ENCODE assay signal across 18 mouse cellular contexts in genomic region chr11:96781425-96781824, GRCm38 (mm10). TPM values are rescaled to one million over a fixed set of nuclear protein-coding genes. Genes with fewer than 3 reads are reported as not detected.
A peak's percentile ranks its signal among the peaks of the same experiment; 100 is the strongest.
DNase-seq lines count a peak whose midpoint lies in the region; ATAC-seq and TF ChIP-seq lines count a peak whose summit lies in the region.
"Had no signal": no experiment of that assay in that cellular context is flagged by ENCODE, and none has a peak within 500 bp of the region (broad histone marks: within the 10 kb centered on the region; RNA-seq: fewer than 3 reads in every experiment).

No protein-coding gene starts in this region.

- H3K36me3 ChIP-seq in forebrain, postnatal 0 days (ENCODE audit: insufficient read depth), result no peaks in the 10 kb centered on the region
- no peaks in the 10 kb centered on the region for H3K36me3 ChIP-seq in forebrain, embryonic 14.5 days (ENCODE audit: control insufficient read depth, insufficient read depth, low read length)
- H3K36me3 ChIP-seq in liver, adult 2 months (ENCODE audit: control insufficient read depth, insufficient read depth, low read length), result no peaks in the 10 kb centered on the region
- no peaks in the 10 kb centered on the region for H3K36me3 ChIP-seq in CH12.LX (replicated peaks in 1 of 2; ENCODE audit: control insufficient read depth in 1 of 2, insufficient read depth in 1 of 2, low read length in 1 of 2)
- no peaks in the 10 kb centered on the region for H3K36me3 ChIP-seq in kidney, embryonic 15.5 days
- H3K36me3 ChIP-seq: forebrain, embryonic 12.5 days; limb, embryonic 15.5 days; midbrain, embryonic 15.5 days; neural tube, embryonic 13.5 days had no signal

- H3K4me3 ChIP-seq in forebrain, postnatal 0 days (ENCODE audit: low read depth, low read length), result no peak overlapping the region
- H3K4me3 ChIP-seq in forebrain, embryonic 14.5 days (ENCODE audit: low read depth, low read length), result no peak overlapping the region
- H3K4me3 ChIP-seq in liver, adult 2 months (ENCODE audit: insufficient read depth, low read depth, low read length), result no peak overlapping the region
- no peak overlapping the region for H3K4me3 ChIP-seq in CH12.LX (replicated peaks in 1 of 3; ENCODE audit: low read depth in 2 of 3, low read length in 2 of 3, poor library complexity in 1 of 3)
- no peak overlapping the region for H3K4me3 ChIP-seq in cortical plate, adult 2 months (ENCODE audit: insufficient read depth, low read length)
- H3K4me3 ChIP-seq in kidney, embryonic 15.5 days (replicated peaks), result no peak overlapping the region
- H3K4me3 ChIP-seq: forebrain, embryonic 12.5 days; limb, embryonic 15.5 days; midbrain, embryonic 15.5 days; neural tube, embryonic 13.5 days had no signal

- TF ChIP-seq RAD21 in CH12.LX (IDR thresholded peaks at IDR 0.05; ENCODE audit: low read depth, low read length), result peak; percentile 24

- in situ Hi-C loops in CH12.LX (cut with MboI; ENCODE audit: low pct_ligation_motif_present, low pct_unique_long_range_greater_than_20kb, low sequenced_read_pairs), result no loop called here

- no peak for DNase-seq in forebrain, postnatal 0 days
- no peak for DNase-seq in forebrain, embryonic 14.5 days (ENCODE audit: low spot score)
- no peak for DNase-seq in liver, adult 2 months (ENCODE audit: extremely low read depth, low read depth, low spot score)
- DNase-seq in liver, result no peak
- peak; percentile 44 for DNase-seq in CH12.LX (ENCODE audit: extremely low read depth)
- DNase-seq in left cerebral cortex, adult 11 months (ENCODE audit: low spot score), result no peak
- DNase-seq: cerebellum, adult 9-11 months; gastrocnemius, postnatal 10 days; kidney, postnatal 36 days; thymus, postnatal 14 days had no signal

- 87% methylated on average over 2 of the region's 2 CpGs for WGBS in forebrain, postnatal 0 days
- WGBS in forebrain, embryonic 14.5 days, result 78% methylated on average over 2 of the region's 2 CpGs
- 83% methylated on average over 2 of the region's 2 CpGs for WGBS in liver, adult 2 months
- 75% methylated on average over 2 of the region's 2 CpGs for WGBS in kidney, embryonic 15.5 days

- H3K9me3 ChIP-seq in forebrain, postnatal 0 days (ENCODE audit: low read length), result no peaks in the 10 kb centered on the region
- H3K9me3 ChIP-seq in forebrain, embryonic 14.5 days (replicated peaks; ENCODE audit: control insufficient read depth, low read length), result no peaks in the 10 kb centered on the region
- no peaks in the 10 kb centered on the region for H3K9me3 ChIP-seq in CH12.LX (replicated peaks; ENCODE audit: low read length)
- no peaks in the 10 kb centered on the region for H3K9me3 ChIP-seq in kidney, embryonic 15.5 days (replicated peaks)
- H3K9me3 ChIP-seq: forebrain, embryonic 12.5 days; limb, embryonic 15.5 days; midbrain, embryonic 15.5 days; neural tube, embryonic 13.5 days had no signal

- H3K9ac ChIP-seq in forebrain, postnatal 0 days, result no peak overlapping the region
- H3K9ac ChIP-seq in forebrain, embryonic 14.5 days (ENCODE audit: low read length), result no peak overlapping the region
- no peak overlapping the region for H3K9ac ChIP-seq in liver, adult 2 months (ENCODE audit: low read depth, low read length)
- no peak overlapping the region for H3K9ac ChIP-seq in CH12.LX (ENCODE audit: insufficient read depth, low read depth)
- H3K9ac ChIP-seq in kidney, embryonic 15.5 days, result no peak overlapping the region
- H3K9ac ChIP-seq: forebrain, embryonic 12.5 days; limb, embryonic 15.5 days; midbrain, embryonic 15.5 days; neural tube, embryonic 13.5 days had no signal

- 0 out of 2 replicates have a peak, but pooled peaks cover 1% of the 10 kb centered on the region for H3K4me1 ChIP-seq in forebrain, postnatal 0 days (ENCODE audit: insufficient read depth)
- peaks cover 4% of the 10 kb centered on the region for H3K4me1 ChIP-seq in forebrain, embryonic 14.5 days (ENCODE audit: control insufficient read depth, insufficient read depth, low read length)
- peaks cover 5% of the 10 kb centered on the region; the same call in 1 of the 2 replicates for H3K4me1 ChIP-seq in liver, adult 2 months (ENCODE audit: control insufficient read depth, insufficient read depth, low read length)
- H3K4me1 ChIP-seq in CH12.LX (ENCODE audit: control insufficient read depth in 1 of 2, insufficient read depth in 2 of 2), result 0 out of 4 replicates have a peak, but pooled peaks cover 0 to 9% of the 10 kb centered on the region in 2 experiments
- no peaks in the 10 kb centered on the region for H3K4me1 ChIP-seq in cortical plate, adult 2 months (ENCODE audit: control insufficient read depth, insufficient read depth, low read length)
- H3K4me1 ChIP-seq in kidney, embryonic 15.5 days, result peaks cover 6% of the 10 kb centered on the region

- no peak overlapping the region for H3K27ac ChIP-seq in forebrain, postnatal 0 days (ENCODE audit: low read depth, low read length)
- no peak overlapping the region for H3K27ac ChIP-seq in forebrain, embryonic 14.5 days (ENCODE audit: low read depth, low read length)
- no peak overlapping the region for H3K27ac ChIP-seq in liver, adult 2 months (replicated peaks; ENCODE audit: insufficient read depth, low read depth, low read length)
- no peak overlapping the region for H3K27ac ChIP-seq in CH12.LX (ENCODE audit: insufficient read depth, low read depth)
- H3K27ac ChIP-seq in cortical plate, adult 2 months (ENCODE audit: insufficient read depth, low read length), result no peak overlapping the region
- H3K27ac ChIP-seq in kidney, embryonic 15.5 days, result no peak overlapping the region
- H3K27ac ChIP-seq: forebrain, embryonic 12.5 days; limb, embryonic 15.5 days; macrophage; midbrain, embryonic 15.5 days; neural tube, embryonic 13.5 days had no signal

- peak; percentile 42; the same call in 1 of the 2 replicates for TF ChIP-seq CTCF in forebrain, postnatal 0 days (IDR thresholded peaks at IDR 0.05; ENCODE audit: low read depth)
- TF ChIP-seq CTCF in liver, adult 2 months (IDR thresholded peaks at IDR 0.05; ENCODE audit: low read depth, low read length), result peak; percentile 17; the same call in 1 of the 2 replicates
- TF ChIP-seq CTCF in CH12.LX (conservative IDR thresholded peaks at IDR 0.05 in 1 of 2, IDR thresholded peaks at IDR 0.05 in 1 of 2; ENCODE audit: low read depth in 2 of 2, low read length in 2 of 2), result peak; percentile 32 to 65; a peak in 3 of 4 replicates
- 0 out of 2 replicates have a peak, but pooled peaks have one; percentile 3 for TF ChIP-seq CTCF in cortical plate, adult 2 months (IDR thresholded peaks at IDR 0.05; ENCODE audit: extremely low read depth, insufficient read depth, low read length)

- TF ChIP-seq POLR2A in liver, adult 2 months (IDR thresholded peaks at IDR 0.05; ENCODE audit: extremely low read depth, insufficient read depth, low read length), result no peak
- TF ChIP-seq POLR2A in CH12.LX (IDR thresholded peaks at IDR 0.05; ENCODE audit: low read depth, low read length), result no peak
- TF ChIP-seq POLR2A in cortical plate, adult 2 months (IDR thresholded peaks at IDR 0.05; ENCODE audit: extremely low read depth, insufficient read depth, low read length), result no peak

- ATAC-seq in forebrain, postnatal 0 days, result no peak
- ATAC-seq in forebrain, embryonic 14.5 days, result no peak
- no peak for ATAC-seq in kidney, embryonic 15.5 days (replicated peaks; ENCODE audit: low FRiP score)
- ATAC-seq: hindbrain, embryonic 16.5 days; midbrain, embryonic 15.5 days had no signal

- TF ChIP-seq EP300 in CH12.LX (IDR thresholded peaks at IDR 0.05; ENCODE audit: low read length), result no peak

- H3K79me2 ChIP-seq in liver, adult 2 months (ENCODE audit: control insufficient read depth, insufficient read depth, low read length), result no peaks in the 10 kb centered on the region
- peaks cover 8% of the 10 kb centered on the region for H3K79me2 ChIP-seq in CH12.LX (replicated peaks; ENCODE audit: control insufficient read depth, extremely low read depth, insufficient read depth, poor library complexity, severe bottlenecking)

- H3K27me3 ChIP-seq in forebrain, postnatal 0 days (ENCODE audit: insufficient read depth, low read length), result no peaks in the 10 kb centered on the region
- H3K27me3 ChIP-seq in forebrain, embryonic 14.5 days (replicated peaks; ENCODE audit: control insufficient read depth, insufficient read depth, low read length), result no peaks in the 10 kb centered on the region
- no peaks in the 10 kb centered on the region for H3K27me3 ChIP-seq in liver, adult 2 months (ENCODE audit: control insufficient read depth, insufficient read depth, low read length)
- H3K27me3 ChIP-seq in CH12.LX (replicated peaks), result no peaks in the 10 kb centered on the region
- H3K27me3 ChIP-seq in kidney, embryonic 15.5 days, result no peaks in the 10 kb centered on the region
- H3K27me3 ChIP-seq: limb, embryonic 15.5 days; midbrain, embryonic 15.5 days; neural tube, embryonic 13.5 days had no signal

- dilution Hi-C loops in CH12.LX (cut with MboI; ENCODE audit: extremely low pct_ligation_motif_present, extremely low pct_unique_long_range_greater_than_20kb, low sequenced_read_pairs), result no loop called here

- H3K4me2 ChIP-seq in forebrain, postnatal 0 days (ENCODE audit: low read depth), result no peak overlapping the region
- H3K4me2 ChIP-seq in forebrain, embryonic 14.5 days (ENCODE audit: low read length), result no peak overlapping the region
- no peak overlapping the region for H3K4me2 ChIP-seq in CH12.LX (ENCODE audit: insufficient read depth, low read depth, poor library complexity, severe bottlenecking)
- H3K4me2 ChIP-seq in kidney, embryonic 15.5 days, result no peak overlapping the region
- H3K4me2 ChIP-seq: forebrain, embryonic 12.5 days; limb, embryonic 15.5 days; midbrain, embryonic 15.5 days; neural tube, embryonic 13.5 days had no signal

RNA-seq across cellular contexts. Expression of gene Snx11, which starts 4.1 kb away (rescaled TPM):
- 59.2 and 68.8 TPM in 2 replicates for total RNA-seq in forebrain, postnatal 0 days (2014; rRNA removed)
- 32.7 and 37.1 TPM in 2 replicates for polyA plus RNA-seq in forebrain, postnatal 0 days (2015; fragmentation: Nextera tagmentation; extraction: Ambion mirVana)
- polyA plus RNA-seq in forebrain, embryonic 14.5 days (2014; fragmentation: Nextera tagmentation; extraction: Ambion mirVana), result 17.6 and 21.6 TPM in 2 replicates
- 6.3 and 7.5 TPM in 2 replicates for total RNA-seq in liver, adult 2 months (2014; rRNA removed)
- polyA plus RNA-seq in liver, adult 2 months (2012; rRNA removed), result 7.8 and 8.1 TPM in 2 replicates
- 153 and 173 TPM in 2 replicates for total RNA-seq in CH12.LX (2012; rRNA removed)
- total RNA-seq in CH12.LX (2014; rRNA removed), result 244 and 246 TPM in 2 replicates
- 208 and 217 TPM in 2 replicates for polyA plus RNA-seq in CH12.LX (2012; ENCODE audit: insufficient read length, low read depth)
- 42.9 and 46.0 TPM in 2 replicates for polyA plus RNA-seq in cortical plate, adult 2 months (2012; rRNA removed)
- polyA plus RNA-seq in kidney, embryonic 15.5 days (2015; fragmentation: Nextera tagmentation; extraction: Ambion mirVana), result 19.2 and 20.4 TPM in 2 replicates

RNA-seq across cellular contexts. Expression of gene Cbx1, which starts 7.5 kb away (rescaled TPM):
- 57.0 and 62.4 TPM in 2 replicates for total RNA-seq in forebrain, postnatal 0 days (2014; rRNA removed)
- 53.7 and 55.6 TPM in 2 replicates for polyA plus RNA-seq in forebrain, postnatal 0 days (2015; fragmentation: Nextera tagmentation; extraction: Ambion mirVana)
- 94.8 and 99.7 TPM in 2 replicates for polyA plus RNA-seq in forebrain, embryonic 14.5 days (2014; fragmentation: Nextera tagmentation; extraction: Ambion mirVana)
- total RNA-seq in liver, adult 2 months (2014; rRNA removed), result 16.0 and 16.8 TPM in 2 replicates
- polyA plus RNA-seq in liver, adult 2 months (2012; rRNA removed), result 9.2 and 9.7 TPM in 2 replicates
- total RNA-seq in CH12.LX (2012; rRNA removed), result 144 and 163 TPM in 2 replicates
- 115 and 138 TPM in 2 replicates for total RNA-seq in CH12.LX (2014; rRNA removed)
- polyA plus RNA-seq in CH12.LX (2012; ENCODE audit: insufficient read length, low read depth), result 223 and 251 TPM in 2 replicates
- 27.1 and 30.1 TPM in 2 replicates for polyA plus RNA-seq in cortical plate, adult 2 months (2012; rRNA removed)
- polyA plus RNA-seq in kidney, embryonic 15.5 days (2015; fragmentation: Nextera tagmentation; extraction: Ambion mirVana), result 136 and 154 TPM in 2 replicates

RNA-seq across cellular contexts. Expression of gene Nfe2l1, which starts 48.3 kb away (rescaled TPM):
- total RNA-seq in forebrain, postnatal 0 days (2014; rRNA removed), result 46.5 and 57.4 TPM in 2 replicates
- polyA plus RNA-seq in forebrain, postnatal 0 days (2015; fragmentation: Nextera tagmentation; extraction: Ambion mirVana), result 47.3 and 62.4 TPM in 2 replicates
- polyA plus RNA-seq in forebrain, embryonic 14.5 days (2014; fragmentation: Nextera tagmentation; extraction: Ambion mirVana), result 28.0 and 38.6 TPM in 2 replicates
- 41.3 and 45.0 TPM in 2 replicates for total RNA-seq in liver, adult 2 months (2014; rRNA removed)
- 106 and 107 TPM in 2 replicates for polyA plus RNA-seq in liver, adult 2 months (2012; rRNA removed)
- 113 and 169 TPM in 2 replicates for total RNA-seq in CH12.LX (2012; rRNA removed)
- total RNA-seq in CH12.LX (2014; rRNA removed), result 61.1 and 77.7 TPM in 2 replicates
- polyA plus RNA-seq in CH12.LX (2012; ENCODE audit: insufficient read length, low read depth), result 145 and 182 TPM in 2 replicates
- polyA plus RNA-seq in cortical plate, adult 2 months (2012; rRNA removed), result 202 and 207 TPM in 2 replicates
- 78.5 and 82.1 TPM in 2 replicates for polyA plus RNA-seq in kidney, embryonic 15.5 days (2015; fragmentation: Nextera tagmentation; extraction: Ambion mirVana)
